Mouse (Mus musculus) intestine, embryonic 16.5 days (tissue): ENCODE results near the gene Napb. TPM values are rescaled to one million over a fixed set of nuclear protein-coding genes. Genes with fewer than 3 reads are reported as not detected.

Experiments
- polyA plus RNA-seq: library from polyadenylated mRNA; unstranded; fragments of >200 nt; fragmentation: Nextera tagmentation; extraction: Ambion mirVana; gene quantifications from 2 replicates; pipeline ENCODE4 v1.2.1, GENCODE M21; 2015

Napb gene
- polyA plus RNA-seq, 1 experiment from 2014 or later, result 3.3 TPM

Other genes with a start within 250 kb of the Napb start
- 56.7 and 65.2 TPM in 2 replicates for gene Nxt1, start 59.9 kb downstream of the Napb start, polyA plus RNA-seq
- 15.2 and 16.3 TPM in 2 replicates for gene Gzf1, start 51.4 kb downstream of the Napb start, polyA plus RNA-seq
- not detected in 2 replicates for gene Cstl1, start 17.9 kb upstream of the Napb start, polyA plus RNA-seq
- gene Cst11, start 39.0 kb upstream of the Napb start, polyA plus RNA-seq, result not detected in 2 replicates
- gene 8030411F24Rik, start 49.5 kb upstream of the Napb start, polyA plus RNA-seq, result not detected in 2 replicates
- gene Cst12, start 56.9 kb upstream of the Napb start, polyA plus RNA-seq, result 0.44 TPM in 1 of 2 replicates, not detected in the other
- 0.39 TPM in 1 of 2 replicates, not detected in the other for gene Cst8, start 66.3 kb upstream of the Napb start, polyA plus RNA-seq
- gene Cst13, start 87.6 kb upstream of the Napb start, polyA plus RNA-seq, result not detected in 2 replicates
- not detected in 2 replicates for gene Cst9, start 102.7 kb upstream of the Napb start, polyA plus RNA-seq
- gene 9230104L09Rik, start 132.6 kb upstream of the Napb start, polyA plus RNA-seq, result not detected in 2 replicates
- gene Cst3, start 143.2 kb upstream of the Napb start, polyA plus RNA-seq, result 337 and 360 TPM in 2 replicates